In the genomic region with DNA sequence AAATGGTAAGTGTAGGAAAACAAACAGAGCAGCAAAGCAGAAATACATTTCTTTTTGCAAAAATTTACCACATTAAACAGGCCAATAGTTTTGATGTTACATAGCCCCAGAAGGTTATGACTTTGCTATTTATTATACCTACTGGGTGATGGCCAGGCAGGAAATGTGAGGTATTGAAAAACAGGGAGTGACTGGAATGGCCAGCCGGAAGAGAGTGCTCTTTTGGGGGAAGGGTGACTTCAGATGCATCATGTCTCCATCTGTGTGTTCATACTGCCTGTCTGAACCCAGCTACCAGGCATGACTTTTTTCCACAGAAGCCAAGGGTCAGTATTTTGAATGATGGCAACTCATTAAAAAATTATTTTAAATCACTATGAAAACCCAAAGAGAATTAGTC, we compare ENCODE assay signal across 21 mouse cellular contexts.
DNase-seq lines count a peak whose midpoint lies in the region; ATAC-seq and TF ChIP-seq lines count a peak whose summit lies in the region.
"Had no signal": no experiment of that assay in that cellular context is flagged by ENCODE, and none has a peak within 500 bp of the region (broad histone marks: within the 10 kb centered on the region; RNA-seq: fewer than 3 reads in every experiment).

No protein-coding gene starts in this region.

- 50% methylated on average over 1 of the region's 1 CpGs for WGBS in heart, postnatal 0 days
- 18% methylated on average over 1 of the region's 1 CpGs for WGBS in kidney, embryonic 16.5 days
- WGBS in kidney, embryonic 14.5 days = 30% methylated on average over 1 of the region's 1 CpGs
- 63% methylated on average over 1 of the region's 1 CpGs for WGBS in limb, embryonic 10.5 days
- 62% methylated on average over 1 of the region's 1 CpGs for WGBS in neural tube, embryonic 14.5 days

- TF ChIP-seq EP300 in heart, postnatal 0 days (IDR thresholded peaks at IDR 0.05; ENCODE audit: low read depth) = no peak

- H3K9me3 ChIP-seq in heart, postnatal 0 days (replicated peaks; ENCODE audit: control insufficient read depth, low read length) = no peaks in the 10 kb centered on the region
- H3K9me3 ChIP-seq in kidney, embryonic 16.5 days (ENCODE audit: low read length) = no peaks in the 10 kb centered on the region
- H3K9me3 ChIP-seq in kidney, embryonic 14.5 days (ENCODE audit: control insufficient read depth, low read length) = no peaks in the 10 kb centered on the region
- no peaks in the 10 kb centered on the region for H3K9me3 ChIP-seq in limb, embryonic 10.5 days (replicated peaks)
- no peaks in the 10 kb centered on the region for H3K9me3 ChIP-seq in neural tube, embryonic 14.5 days (ENCODE audit: control insufficient read depth, low read length)
- H3K9me3 ChIP-seq: forebrain, embryonic 10.5 days; heart, embryonic 13.5 days; liver, embryonic 13.5 days had no signal

- no peak for TF ChIP-seq CTCF in heart, postnatal 0 days (IDR thresholded peaks at IDR 0.05; ENCODE audit: low read depth)

- no peak overlapping the region for H3K9ac ChIP-seq in heart, postnatal 0 days (replicated peaks; ENCODE audit: low read depth, low read length)
- no peak overlapping the region for H3K9ac ChIP-seq in kidney, embryonic 16.5 days (replicated peaks; ENCODE audit: low read length)
- H3K9ac ChIP-seq in kidney, embryonic 14.5 days (ENCODE audit: low read depth, low read length) = no peak overlapping the region
- H3K9ac ChIP-seq in neural tube, embryonic 14.5 days (replicated peaks; ENCODE audit: low read depth, low read length) = no peak overlapping the region
- H3K9ac ChIP-seq: heart, embryonic 13.5 days; liver, embryonic 13.5 days had no signal

- peaks cover 7% of the 10 kb centered on the region; the same call in 1 of the 2 replicates for H3K4me1 ChIP-seq in heart, postnatal 0 days (ENCODE audit: control insufficient read depth, insufficient read depth)
- peaks cover 25% of the 10 kb centered on the region for H3K4me1 ChIP-seq in kidney, embryonic 16.5 days (ENCODE audit: insufficient read depth, low read length)
- H3K4me1 ChIP-seq in kidney, embryonic 14.5 days (ENCODE audit: control insufficient read depth, insufficient read depth, low read length) = peaks cover 15% of the 10 kb centered on the region; the same call in 1 of the 2 replicates
- H3K4me1 ChIP-seq in limb, embryonic 10.5 days = peaks cover 53% of the 10 kb centered on the region
- peaks cover 18% of the 10 kb centered on the region for H3K4me1 ChIP-seq in neural tube, embryonic 14.5 days (ENCODE audit: control insufficient read depth, insufficient read depth, low read length)
- H3K4me1 ChIP-seq: liver, embryonic 13.5 days had no signal

- H3K27me3 ChIP-seq in heart, postnatal 0 days (ENCODE audit: control insufficient read depth, insufficient read depth, low read length) = no peaks in the 10 kb centered on the region
- H3K27me3 ChIP-seq in kidney, embryonic 16.5 days (ENCODE audit: insufficient read depth, low read length) = no peaks in the 10 kb centered on the region
- no peaks in the 10 kb centered on the region for H3K27me3 ChIP-seq in kidney, embryonic 14.5 days (ENCODE audit: control insufficient read depth, insufficient read depth, low read length)
- H3K27me3 ChIP-seq in limb, embryonic 10.5 days (ENCODE audit: low read depth, poor library complexity, severe bottlenecking) = no peaks in the 10 kb centered on the region
- no peaks in the 10 kb centered on the region for H3K27me3 ChIP-seq in neural tube, embryonic 14.5 days (ENCODE audit: control insufficient read depth, insufficient read depth, low read length)
- H3K27me3 ChIP-seq: heart, embryonic 13.5 days; liver, embryonic 13.5 days had no signal

- no peak for ATAC-seq in heart, postnatal 0 days (ENCODE audit: insufficient read depth, low read depth)
- 0 out of 2 replicates have a peak, but pooled peaks have one; percentile 55 for ATAC-seq in kidney, embryonic 16.5 days (ENCODE audit: low FRiP score, low TSS enrichment)
- ATAC-seq in kidney, embryonic 14.5 days (ENCODE audit: low FRiP score, low TSS enrichment) = no peak
- no peak for ATAC-seq in neural tube, embryonic 14.5 days (ENCODE audit: low read depth)
- ATAC-seq: activated CD4-positive, CD25-positive, alpha-beta regulatory T cell, adult 4 months had no signal

- no peak overlapping the region for H3K4me3 ChIP-seq in heart, postnatal 0 days (ENCODE audit: low read depth, low read length)
- H3K4me3 ChIP-seq in kidney, embryonic 16.5 days (ENCODE audit: low read length) = no peak overlapping the region
- no peak overlapping the region for H3K4me3 ChIP-seq in kidney, embryonic 14.5 days (ENCODE audit: low read length)
- no peak overlapping the region for H3K4me3 ChIP-seq in limb, embryonic 10.5 days
- H3K4me3 ChIP-seq in neural tube, embryonic 14.5 days (ENCODE audit: low read depth, low read length) = no peak overlapping the region
- H3K4me3 ChIP-seq: forebrain, embryonic 10.5 days; heart, embryonic 13.5 days; liver, embryonic 13.5 days had no signal

- H3K36me3 ChIP-seq in heart, postnatal 0 days (replicated peaks; ENCODE audit: control insufficient read depth, insufficient read depth, low read length) = no peaks in the 10 kb centered on the region
- H3K36me3 ChIP-seq in kidney, embryonic 16.5 days (ENCODE audit: insufficient read depth, low read length) = no peaks in the 10 kb centered on the region
- H3K36me3 ChIP-seq in kidney, embryonic 14.5 days (ENCODE audit: control insufficient read depth, insufficient read depth, low read length) = no peaks in the 10 kb centered on the region
- no peaks in the 10 kb centered on the region for H3K36me3 ChIP-seq in limb, embryonic 10.5 days
- H3K36me3 ChIP-seq in neural tube, embryonic 14.5 days (ENCODE audit: control insufficient read depth, insufficient read depth, low read length) = no peaks in the 10 kb centered on the region
- H3K36me3 ChIP-seq: forebrain, embryonic 10.5 days; heart, embryonic 13.5 days; liver, embryonic 13.5 days had no signal

- DNase-seq in heart, postnatal 0 days (ENCODE audit: low spot score) = no peak
- DNase-seq in heart, postnatal 4 days = no peak
- peak; percentile 5 for DNase-seq in limb, embryonic 10.5 days (ENCODE audit: low spot score)
- no peak for DNase-seq in MN1 (ENCODE audit: low spot score)
- DNase-seq: adrenal gland, adult 8-10 months; cerebellum, adult 18-20 months; cerebellum, postnatal 14 days; kidney, postnatal 10 days; liver, embryonic 13.5 days; lung, adult 2 months; lung, postnatal 14 days; right cerebral cortex, adult 18-20 months; right cerebral cortex, postnatal 4 days; thymus, postnatal 14 days had no signal

- H3K4me2 ChIP-seq in heart, postnatal 0 days (ENCODE audit: low read depth, low read length) = no peak overlapping the region
- no peak overlapping the region for H3K4me2 ChIP-seq in kidney, embryonic 16.5 days (replicated peaks; ENCODE audit: low read depth, low read length)
- no peak overlapping the region for H3K4me2 ChIP-seq in kidney, embryonic 14.5 days (replicated peaks; ENCODE audit: low read depth, low read length)
- no peak overlapping the region for H3K4me2 ChIP-seq in neural tube, embryonic 14.5 days (ENCODE audit: low read depth, low read length)
- H3K4me2 ChIP-seq: heart, embryonic 13.5 days; liver, embryonic 13.5 days; midbrain, embryonic 11.5 days had no signal

- H3K27ac ChIP-seq in heart, postnatal 0 days (ENCODE audit: low read depth) = 0 out of 2 replicates have a peak overlapping the region, but pooled peaks have one; percentile 60
- H3K27ac ChIP-seq in kidney, embryonic 16.5 days (ENCODE audit: low read length) = peak overlapping the region; percentile 29
- no peak overlapping the region; the same call in 1 of the 2 replicates for H3K27ac ChIP-seq in kidney, embryonic 14.5 days (ENCODE audit: low read depth, low read length)
- peak overlapping the region; percentile 66; the same call in 1 of the 2 replicates for H3K27ac ChIP-seq in limb, embryonic 10.5 days
- H3K27ac ChIP-seq in neural tube, embryonic 14.5 days (ENCODE audit: low read depth, low read length) = 0 out of 2 replicates have a peak overlapping the region, but pooled peaks have one; percentile 16
- H3K27ac ChIP-seq: forebrain, embryonic 10.5 days; heart, embryonic 13.5 days; liver, embryonic 13.5 days had no signal
